Mouse (Mus musculus) liver, embryonic 16.5 days (tissue): Measurements from ENCODE around the gene Vps41. TPM values are rescaled to one million over a fixed set of nuclear protein-coding genes. Genes with fewer than 3 reads are reported as not detected.

ENCODE experiments used
- ATAC-seq: fragments of 200-750 bp; cut with Nextera tagmentation; 2 replicates; pipeline ENCODE4 v1.8.0; 2017; ENCODE audit warnings: low read depth, mild to moderate bottlenecking, moderate number of reproducible peaks, moderate library complexity
- H3K27ac ChIP-seq: fragments of 300-500 bp; sonication (generic); 2 replicates; pipeline ENCODE4 v1.5.1; 2014; ENCODE audit warnings: mild to moderate bottlenecking, low read length
- H3K27me3 ChIP-seq: fragments of 300-500 bp; sonication (generic); 2 replicates; pipeline ENCODE4 v1.6.1; 2014; ENCODE audit warnings: low read depth, low read length, mixed read lengths; ENCODE audit not compliant: control insufficient read depth, insufficient read depth
- H3K36me3 ChIP-seq: fragments of 300-500 bp; sonication (generic); 2 replicates; pipeline ENCODE4 v1.6.1; 2014; ENCODE audit warnings: mild to moderate bottlenecking; ENCODE audit not compliant: control insufficient read depth, insufficient read depth
- H3K4me1 ChIP-seq: fragments of 300-500 bp; sonication (generic); 2 replicates; pipeline ENCODE4 v1.6.1; 2014; ENCODE audit warnings: low read depth, low read length, mixed read lengths; ENCODE audit not compliant: control insufficient read depth
- H3K4me2 ChIP-seq: fragments of 300-500 bp; sonication (generic); 2 replicates; pipeline ENCODE4 v1.6.1; 2014; ENCODE audit warnings: low read depth, low read length, mixed read lengths
- H3K4me3 ChIP-seq: fragments of 300-500 bp; sonication (generic); 2 replicates; pipeline ENCODE4 v1.5.1; 2014; ENCODE audit warnings: low read depth, mild to moderate bottlenecking, low read length
- H3K9ac ChIP-seq: fragments of 300-500 bp; sonication (generic); 2 replicates; pipeline ENCODE4 v1.6.1; 2014; ENCODE audit warnings: low read depth, low read length
- H3K9me3 ChIP-seq: fragments of 300-500 bp; sonication (generic); replicated peaks from 2 replicates; pipeline ENCODE4 v1.6.1; 2016; ENCODE audit warnings: low read length; ENCODE audit not compliant: control insufficient read depth
- WGBS: fragments of 180-500 bp; shearing (Covaris S2); extraction: QIAGEN DNeasy Blood & Tissue Kit; methylation state at CpG from one replicate; pipeline ENCODE4 v1.1.7; 2014; ENCODE audit not compliant: insufficient replicate concordance; 5-methylcytosine and 5-hydroxymethylcytosine counted together
- polyA plus RNA-seq: library from polyadenylated mRNA; unstranded; fragments of >200 nt; fragmentation: Nextera tagmentation; extraction: Ambion mirVana; gene quantifications from 2 replicates; pipeline ENCODE4 v1.2.1, GENCODE M21; 2015

Gene Vps41
- polyA plus RNA-seq, 1 experiment from 2014 or later = 20.4 TPM

GRCm38 (mm10) chr13:18809978-18810675 is 93.0 kb downstream of the Vps41 start:
- Histone ChIP-seq H3K9me3 (no peaks in the 10 kb centered on the region), H3K36me3 (no peaks in the 10 kb centered on the region), H3K9ac (no peak overlapping the region), H3K4me3 (no peak overlapping the region), H3K27ac (no peak overlapping the region), H3K4me2 (no peak overlapping the region), H3K4me1 (no peaks in the 10 kb centered on the region), H3K27me3 (no peaks in the 10 kb centered on the region)
- no peak for ATAC-seq
- 21% methylated on average over 11 of the region's 11 CpGs for WGBS

- peaks cover 4% of the 10 kb centered on the region for H3K4me1 ChIP-seq
- no peaks in the 10 kb centered on the region for H3K36me3 ChIP-seq
- H3K27ac ChIP-seq = no peak overlapping the region
- H3K9me3 ChIP-seq = no peaks in the 10 kb centered on the region
- no peak for ATAC-seq
- H3K4me3 ChIP-seq = no peak overlapping the region
- WGBS = 78% methylated on average over 10 of the region's 10 CpGs
- H3K27me3 ChIP-seq = no peaks in the 10 kb centered on the region
- H3K4me2 ChIP-seq = no peak overlapping the region
- H3K9ac ChIP-seq = no peak overlapping the region
These were observed 107.5 kb downstream of the Vps41 start for GRCm38 (mm10) chr13:18824420-18825123.

GRCm38 (mm10) chr13:18827029-18827428 is 109.9 kb downstream of the Vps41 start:
- 57% methylated on average over 10 of the region's 10 CpGs for WGBS
- H3K27ac ChIP-seq = no peak overlapping the region
- no peak overlapping the region for H3K4me2 ChIP-seq
- no peak overlapping the region for H3K9ac ChIP-seq
- peaks cover 4% of the 10 kb centered on the region for H3K4me1 ChIP-seq
- no peaks in the 10 kb centered on the region for H3K9me3 ChIP-seq
- no peaks in the 10 kb centered on the region for H3K27me3 ChIP-seq
- H3K4me3 ChIP-seq = no peak overlapping the region
- peak; percentile 86 for ATAC-seq
- no peaks in the 10 kb centered on the region for H3K36me3 ChIP-seq

- no peak overlapping the region for H3K4me2 ChIP-seq
- H3K27ac ChIP-seq = no peak overlapping the region
- no peak for ATAC-seq
- no peaks in the 10 kb centered on the region for H3K36me3 ChIP-seq
- H3K9ac ChIP-seq = no peak overlapping the region
- H3K4me3 ChIP-seq = no peak overlapping the region
- H3K9me3 ChIP-seq = no peaks in the 10 kb centered on the region
- peaks cover 4% of the 10 kb centered on the region for H3K4me1 ChIP-seq
- no peaks in the 10 kb centered on the region for H3K27me3 ChIP-seq
- WGBS = 71% methylated on average over 3 of the region's 3 CpGs
These were observed 113.4 kb downstream of the Vps41 start for GRCm38 (mm10) chr13:18830486-18830885.

GRCm38 (mm10) chr13:18839231-18839630 is 122.1 kb downstream of the Vps41 start:
- Histone ChIP-seq H3K36me3 (no peaks in the 10 kb centered on the region), H3K4me3 (no peak overlapping the region), H3K4me2 (no peak overlapping the region), H3K9me3 (no peaks in the 10 kb centered on the region), H3K27me3 (no peaks in the 10 kb centered on the region), H3K9ac (no peak overlapping the region), H3K27ac (no peak overlapping the region), H3K4me1 (no peaks in the 10 kb centered on the region)
- no peak for ATAC-seq
- 74% methylated on average over 4 of the region's 4 CpGs for WGBS

- no peaks in the 10 kb centered on the region for H3K36me3 ChIP-seq
- 77% methylated on average over 4 of the region's 4 CpGs for WGBS
- no peak for ATAC-seq
- H3K27ac ChIP-seq = no peak overlapping the region
- H3K9ac ChIP-seq = no peak overlapping the region
- no peaks in the 10 kb centered on the region for H3K4me1 ChIP-seq
- no peak overlapping the region for H3K4me3 ChIP-seq
- no peaks in the 10 kb centered on the region for H3K27me3 ChIP-seq
- no peaks in the 10 kb centered on the region for H3K9me3 ChIP-seq
- no peak overlapping the region for H3K4me2 ChIP-seq
These were observed 123.3 kb downstream of the Vps41 start for GRCm38 (mm10) chr13:18840366-18840765.

- H3K9ac ChIP-seq = no peak overlapping the region
- no peak overlapping the region for H3K4me3 ChIP-seq
- no peak overlapping the region for H3K4me2 ChIP-seq
- no peak overlapping the region for H3K27ac ChIP-seq
- 60% methylated on average over 2 of the region's 2 CpGs for WGBS
- H3K27me3 ChIP-seq = no peaks in the 10 kb centered on the region
- ATAC-seq = no peak
- no peaks in the 10 kb centered on the region for H3K9me3 ChIP-seq
- no peaks in the 10 kb centered on the region for H3K4me1 ChIP-seq
- H3K36me3 ChIP-seq = no peaks in the 10 kb centered on the region
These were observed 123.9 kb downstream of the Vps41 start for GRCm38 (mm10) chr13:18841019-18841418.

- Histone ChIP-seq H3K4me1 (no peaks in the 10 kb centered on the region), H3K27ac (no peak overlapping the region), H3K9ac (no peak overlapping the region), H3K36me3 (no peaks in the 10 kb centered on the region), H3K27me3 (no peaks in the 10 kb centered on the region), H3K4me3 (no peak overlapping the region), H3K9me3 (no peaks in the 10 kb centered on the region), H3K4me2 (no peak overlapping the region)
- WGBS = 78% methylated on average over 6 of the region's 6 CpGs
- ATAC-seq = no peak
These were observed 124.7 kb downstream of the Vps41 start for GRCm38 (mm10) chr13:18841752-18842282.

- no peak for ATAC-seq
- Histone ChIP-seq H3K27me3 (no peaks in the 10 kb centered on the region), H3K36me3 (no peaks in the 10 kb centered on the region), H3K4me3 (no peak overlapping the region), H3K4me1 (no peaks in the 10 kb centered on the region), H3K4me2 (no peak overlapping the region), H3K9ac (no peak overlapping the region), H3K27ac (no peak overlapping the region), H3K9me3 (no peaks in the 10 kb centered on the region)
- WGBS = 68% methylated on average over 4 of the region's 4 CpGs
These were observed 125.5 kb downstream of the Vps41 start for GRCm38 (mm10) chr13:18842556-18842955.
